Mouse (Mus musculus): ENCODE measurements around the gene Cabp4.

GRCm38 (mm10) chr19:4148491-4148806, 4.6 kb upstream of the Cabp4 start, which contains the start of gene Coro1b:
- TF ChIP-seq EP300 (IDR thresholded peaks at IDR 0.05; ENCODE audit: insufficient read depth, low read depth, low read length) = 0 out of 2 replicates have a peak, but pooled peaks have one; percentile 48
- peak; percentile 82; the same call in 1 of the 2 replicates for TF ChIP-seq POLR2A (IDR thresholded peaks at IDR 0.05; ENCODE audit: insufficient read depth, low read depth, low read length)
- no peak for TF ChIP-seq CTCF (IDR thresholded peaks at IDR 0.05)
